Mouse (Mus musculus) heart, postnatal 0 days (tissue): ENCODE data around the gene Ppp1r15b. TPM values are rescaled to one million over a fixed set of nuclear protein-coding genes. Genes with fewer than 3 reads are reported as not detected.
A peak's percentile ranks its signal among the peaks of the same experiment; 100 is the strongest.

ENCODE experiments used
- ATAC-seq: fragments of 200-750 bp; cut with Nextera tagmentation; 2 replicates; pipeline ENCODE4 v1.8.0; 2017; ENCODE audit warnings: low read depth, moderate number of reproducible peaks, moderate library complexity; ENCODE audit not compliant: insufficient read depth
- DNase-seq: peaks from one replicate; pipeline ENCODE4 v3.0.0-alpha.2; 2016; ENCODE audit warnings: low spot score
- H3K27ac ChIP-seq: fragments of 300-500 bp; sonication (generic); 2 replicates; pipeline ENCODE4 v1.5.1; 2014; ENCODE audit warnings: low read depth, mild to moderate bottlenecking
- H3K27me3 ChIP-seq: fragments of 300-500 bp; sonication (generic); 2 replicates; pipeline ENCODE4 v1.6.1; 2014; ENCODE audit warnings: low read length, mixed read lengths; ENCODE audit not compliant: control insufficient read depth, insufficient read depth
- H3K36me3 ChIP-seq: fragments of 300-500 bp; sonication (generic); replicated peaks from 2 replicates; pipeline ENCODE4 v1.6.1; 2014; ENCODE audit warnings: low read length, mixed read lengths; ENCODE audit not compliant: control insufficient read depth, insufficient read depth
- H3K4me1 ChIP-seq: fragments of 300-500 bp; sonication (generic); 2 replicates; pipeline ENCODE4 v1.6.1; 2014; ENCODE audit warnings: antibody characterized with exemption; ENCODE audit not compliant: control insufficient read depth, insufficient read depth
- H3K4me2 ChIP-seq: fragments of 300-500 bp; sonication (generic); 2 replicates; pipeline ENCODE4 v1.6.1; 2014; ENCODE audit warnings: low read depth, mild to moderate bottlenecking, low read length, moderate library complexity
- H3K4me3 ChIP-seq: fragments of 300-500 bp; sonication (generic); 2 replicates; pipeline ENCODE4 v1.5.1; 2014; ENCODE audit warnings: low read depth, low read length
- H3K9ac ChIP-seq: fragments of 300-500 bp; sonication (generic); replicated peaks from 2 replicates; pipeline ENCODE4 v1.6.1; 2014; ENCODE audit warnings: low read depth, low read length, mixed read lengths
- H3K9me3 ChIP-seq: fragments of 300-500 bp; sonication (generic); replicated peaks from 2 replicates; pipeline ENCODE4 v1.6.1; 2016; ENCODE audit warnings: low read length; ENCODE audit not compliant: control insufficient read depth
- CTCF ChIP-seq: IDR thresholded peaks from 2 replicates; pipeline ENCODE4 v1.5.1; 2016; ENCODE audit warnings: antibody characterized with exemption, control low read depth, low read depth
- EP300 ChIP-seq: IDR thresholded peaks from 2 replicates; pipeline ENCODE4 v1.6.1; 2016; ENCODE audit warnings: antibody characterized with exemption, low read depth
- WGBS: fragments of 180-500 bp; shearing (Covaris S2); extraction: QIAGEN DNeasy Blood & Tissue Kit; methylation state at CpG from one replicate; pipeline ENCODE4 v1.1.7; 2014; 5-methylcytosine and 5-hydroxymethylcytosine counted together
- polyA plus RNA-seq: library from polyadenylated mRNA; unstranded; fragments of >200 nt; fragmentation: Nextera tagmentation; extraction: Ambion mirVana; gene quantifications from 2 replicates; pipeline ENCODE4 v1.2.1, GENCODE M21; 2015
- total RNA-seq: library from RNA; depleted of rRNA; stranded (reverse); fragments of >200 nt; gene quantifications from 2 replicates; pipeline ENCODE4 v1.2.3, GENCODE M21; 2014; ENCODE audit warnings: low replicate concordance

The Ppp1r15b gene
- total and polyA plus RNA-seq, 2 experiments from 2014 or later: 12.2 to 24.4 TPM

DNA sequence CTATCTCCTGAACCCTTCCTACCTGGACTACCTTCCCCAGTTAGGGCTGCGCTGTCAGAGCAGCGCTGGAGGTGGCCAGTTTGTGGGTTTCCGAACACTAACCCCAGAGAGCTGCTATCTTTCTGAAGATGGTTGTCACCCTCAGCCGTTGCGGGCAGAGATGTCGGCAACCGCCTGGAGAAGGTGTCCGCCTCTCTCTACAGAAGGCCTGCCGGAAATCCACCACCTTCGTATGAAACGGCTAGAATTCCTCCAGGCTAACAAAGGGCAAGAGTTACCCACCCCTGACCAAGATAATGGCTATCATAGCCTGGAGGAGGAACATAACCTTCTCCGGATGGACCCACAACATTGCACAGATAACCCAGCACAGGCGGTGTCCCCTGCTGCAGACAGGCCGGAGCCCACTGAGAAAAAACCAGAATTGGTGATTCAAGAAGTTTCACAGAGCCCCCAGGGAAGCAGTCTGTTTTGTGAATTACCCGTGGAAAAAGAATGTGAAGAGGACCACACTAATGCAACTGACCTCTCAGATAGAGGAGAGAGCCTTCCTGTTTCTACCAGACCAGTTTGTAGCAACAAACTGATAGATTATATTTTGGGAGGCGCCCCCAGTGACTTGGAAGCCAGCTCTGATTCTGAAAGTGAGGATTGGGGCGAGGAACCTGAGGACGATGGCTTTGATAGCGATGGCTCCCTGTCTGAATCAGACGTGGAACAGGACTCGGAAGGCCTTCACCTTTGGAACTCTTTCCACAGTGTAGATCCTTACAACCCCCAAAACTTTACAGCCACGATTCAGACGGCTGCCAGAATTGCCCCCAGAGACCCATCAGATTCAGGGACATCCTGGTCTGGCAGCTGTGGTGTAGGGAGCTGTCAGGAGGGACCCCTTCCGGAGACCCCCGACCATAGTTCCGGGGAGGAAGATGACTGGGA lies 1.7 kb downstream of the Ppp1r15b start:
- 0 out of 2 replicates have a peak, but pooled peaks cover 14% of the 10 kb centered on the region for H3K4me1 ChIP-seq
- TF ChIP-seq EP300 (no peak), CTCF (no peak)
- DNase-seq: no peak

GRCm38 (mm10) chr1:133133425-133133824 lies 2.5 kb downstream of the Ppp1r15b start:
- DNase-seq (peak; percentile 20), ATAC-seq (no peak)
- 0 out of 2 replicates have a peak, but pooled peaks cover 14% of the 10 kb centered on the region for H3K4me1 ChIP-seq
- H3K27ac ChIP-seq: peak overlapping the region; percentile 32; the same call in 1 of the 2 replicates
- 4% methylated on average over 2 of the region's 2 CpGs for WGBS
- H3K9me3 ChIP-seq: no peaks in the 10 kb centered on the region
- TF ChIP-seq EP300 (no peak), CTCF (no peak)
- peak overlapping the region; percentile 78 for H3K9ac ChIP-seq
- peak overlapping the region; percentile 92 for H3K4me2 ChIP-seq
- peaks cover 23% of the 10 kb centered on the region for H3K36me3 ChIP-seq
- peak overlapping the region; percentile 73 for H3K4me3 ChIP-seq
- no peaks in the 10 kb centered on the region for H3K27me3 ChIP-seq

More for the DNA sequence above, 1.7 kb downstream of the Ppp1r15b start:
- Histone ChIP-seq H3K4me2 (peak overlapping the region; percentile 92), H3K27ac (peak overlapping the region; percentile 94), H3K27me3 (no peaks in the 10 kb centered on the region), H3K9ac (peak overlapping the region; percentile 78), H3K36me3 (peaks cover 16% of the 10 kb centered on the region), H3K9me3 (no peaks in the 10 kb centered on the region), H3K4me3 (peak overlapping the region; percentile 73)
- ATAC-seq: no peak
- WGBS: under 1% methylated on average over 26 of the region's 26 CpGs

DNA sequence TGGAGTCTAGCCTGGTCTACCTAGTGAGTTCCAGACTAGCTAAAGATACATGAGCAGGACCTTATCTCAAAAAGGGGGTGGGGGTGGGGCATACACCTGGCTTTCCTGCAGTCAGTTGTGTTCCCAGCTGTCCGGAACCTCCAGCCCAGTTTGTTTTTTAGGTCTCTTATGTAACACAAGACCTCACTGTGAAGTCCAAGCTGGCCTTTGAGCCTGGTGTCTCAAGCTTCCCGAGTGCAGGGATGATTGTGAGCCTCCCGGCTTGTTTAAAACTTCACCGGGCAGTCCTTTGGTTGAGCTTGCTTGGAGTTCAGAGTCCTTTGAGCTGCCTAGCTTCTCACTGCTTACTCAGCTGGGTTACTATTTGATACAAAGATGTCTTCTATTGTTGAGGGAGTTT lies 3.1 kb downstream of the Ppp1r15b start:
- DNase-seq (no peak), ATAC-seq (no peak)
- Histone ChIP-seq H3K9me3 (no peaks in the 10 kb centered on the region), H3K4me2 (peak overlapping the region; percentile 92), H3K27ac (peak overlapping the region; percentile 58; the same call in 1 of the 2 replicates), H3K9ac (peak overlapping the region; percentile 78), H3K27me3 (no peaks in the 10 kb centered on the region), H3K4me1 (0 out of 2 replicates have a peak, but pooled peaks cover 14% of the 10 kb centered on the region), H3K36me3 (peaks cover 30% of the 10 kb centered on the region), H3K4me3 (peak overlapping the region; percentile 73)
- TF ChIP-seq EP300 (no peak), CTCF (no peak)
- WGBS: 4% methylated on average over 4 of the region's 4 CpGs

DNA sequence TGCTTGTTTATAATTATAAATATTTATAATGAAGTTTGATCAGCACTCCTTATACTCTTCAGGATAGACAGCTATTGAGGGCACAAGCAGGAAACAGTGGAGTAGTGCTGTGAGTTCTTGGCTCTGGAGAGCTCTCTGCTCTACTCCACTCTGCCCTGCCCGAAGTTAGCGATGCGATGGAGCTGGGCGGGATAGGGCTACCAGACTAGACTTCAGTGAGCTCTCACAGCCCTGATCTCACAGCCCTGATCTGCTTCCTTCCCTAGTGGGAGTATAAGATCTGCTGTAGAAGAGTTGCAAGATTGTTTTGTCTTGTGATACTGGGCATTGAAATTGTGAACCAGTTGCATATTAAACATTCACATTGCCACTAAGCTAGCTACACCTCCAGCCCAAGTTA lies 3.9 kb downstream of the Ppp1r15b start:
- 0 out of 2 replicates have a peak overlapping the region, but pooled peaks have one; percentile 40 for H3K27ac ChIP-seq

GRCm38 (mm10) chr1:133135808-133136207 lies 4.9 kb downstream of the Ppp1r15b start:
- no peak for TF ChIP-seq CTCF
- TF ChIP-seq EP300: no peak
- peak overlapping the region; percentile 17; the same call in 1 of the 2 replicates for H3K9ac ChIP-seq

More for the DNA sequence above, 3.9 kb downstream of the Ppp1r15b start:
- WGBS: 2% methylated on average over 4 of the region's 4 CpGs
- no peaks in the 10 kb centered on the region for H3K9me3 ChIP-seq
- peaks cover 36% of the 10 kb centered on the region for H3K36me3 ChIP-seq
- H3K27me3 ChIP-seq: no peaks in the 10 kb centered on the region
- DNase-seq (no peak), ATAC-seq (no peak)
- 0 out of 2 replicates have a peak, but pooled peaks cover 14% of the 10 kb centered on the region for H3K4me1 ChIP-seq
- no peak for TF ChIP-seq EP300
- no peak for TF ChIP-seq CTCF
- peak overlapping the region; percentile 92 for H3K4me2 ChIP-seq
- H3K9ac ChIP-seq: peak overlapping the region; percentile 78
- peak overlapping the region; percentile 73 for H3K4me3 ChIP-seq

More at GRCm38 (mm10) chr1:133135808-133136207, 4.9 kb downstream of the Ppp1r15b start:
- Histone ChIP-seq H3K9me3 (no peaks in the 10 kb centered on the region), H3K27me3 (no peaks in the 10 kb centered on the region), H3K4me1 (0 out of 2 replicates have a peak, but pooled peaks cover 14% of the 10 kb centered on the region), H3K27ac (no peak overlapping the region), H3K4me3 (peak overlapping the region; percentile 73; the same call in 1 of the 2 replicates), H3K36me3 (peaks cover 45% of the 10 kb centered on the region), H3K4me2 (peak overlapping the region; percentile 92)
- DNase-seq: no peak
- ATAC-seq: no peak
- 47% methylated on average over 5 of the region's 5 CpGs for WGBS
